Mouse (Mus musculus): ENCODE data around the gene Wwc2. TPM values are rescaled to one million over a fixed set of nuclear protein-coding genes. Genes with fewer than 3 reads are reported as not detected.
A peak's percentile ranks its signal among the peaks of the same experiment; 100 is the strongest.

Wwc2 gene
- polyA plus RNA-seq, 3 experiments from 2014 or later: 0.10 to 0.16 TPM; not detected in 1

DNA sequence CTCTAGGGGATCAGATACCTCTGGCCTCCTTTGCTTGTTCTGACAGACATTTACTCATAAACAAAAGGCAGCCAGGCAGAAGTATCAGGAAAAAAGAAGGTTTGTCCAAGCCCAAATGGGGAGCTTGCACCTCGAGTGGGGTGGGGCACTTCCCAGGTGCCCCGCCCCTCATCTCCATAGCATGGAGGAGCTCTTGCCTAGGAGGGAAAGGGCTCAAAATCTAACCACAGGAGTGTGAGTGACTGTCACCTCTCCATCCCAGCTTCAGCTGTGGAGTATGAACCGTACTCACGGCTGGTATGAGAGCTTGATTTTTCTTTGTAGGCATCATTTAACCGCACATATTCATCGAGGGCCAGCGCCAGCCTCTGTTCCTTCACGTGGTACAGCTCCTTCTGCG is 90.4 kb downstream of the Wwc2 start:
- no peak for ATAC-seq

DNA sequence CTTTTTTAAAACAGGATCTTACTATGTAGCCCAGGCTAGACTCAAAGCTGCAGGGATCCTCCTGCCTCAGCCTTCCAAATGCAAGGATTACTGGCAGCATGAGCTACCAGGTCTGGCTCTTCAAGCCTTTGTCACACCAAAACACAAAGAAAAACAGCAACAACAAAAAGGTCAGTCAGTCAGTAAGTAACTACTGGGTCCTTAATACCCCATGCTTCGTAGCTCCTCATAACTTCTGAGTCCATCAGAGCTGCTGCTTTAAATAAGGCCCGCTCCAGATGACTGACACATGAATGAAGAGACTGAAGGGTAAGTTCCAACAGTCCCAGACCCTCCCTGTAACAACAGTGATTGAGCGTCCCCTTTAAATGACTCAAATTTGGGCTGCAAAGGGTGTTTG is 90.8 kb downstream of the Wwc2 start:
- no peak for ATAC-seq

DNA sequence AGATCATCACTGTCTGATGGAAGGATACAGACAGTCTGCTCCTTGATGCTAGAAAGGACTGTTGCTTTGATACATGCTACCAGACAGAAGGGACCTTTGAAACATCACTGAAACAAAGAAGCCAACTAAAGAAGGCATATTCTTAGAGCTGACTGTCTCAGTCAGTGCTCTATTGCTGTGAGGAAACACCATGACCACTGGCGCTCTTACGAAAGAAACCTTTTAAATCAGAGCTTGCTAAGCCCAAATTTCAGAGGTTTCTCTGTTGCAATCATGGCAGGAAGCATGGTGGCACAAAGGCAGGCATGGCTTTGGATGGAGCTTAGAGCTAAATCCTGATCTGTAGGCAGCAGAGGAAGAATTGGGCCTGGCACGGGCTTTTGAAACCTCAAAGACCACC is 98.3 kb downstream of the Wwc2 start:
- no peak for ATAC-seq

DNA sequence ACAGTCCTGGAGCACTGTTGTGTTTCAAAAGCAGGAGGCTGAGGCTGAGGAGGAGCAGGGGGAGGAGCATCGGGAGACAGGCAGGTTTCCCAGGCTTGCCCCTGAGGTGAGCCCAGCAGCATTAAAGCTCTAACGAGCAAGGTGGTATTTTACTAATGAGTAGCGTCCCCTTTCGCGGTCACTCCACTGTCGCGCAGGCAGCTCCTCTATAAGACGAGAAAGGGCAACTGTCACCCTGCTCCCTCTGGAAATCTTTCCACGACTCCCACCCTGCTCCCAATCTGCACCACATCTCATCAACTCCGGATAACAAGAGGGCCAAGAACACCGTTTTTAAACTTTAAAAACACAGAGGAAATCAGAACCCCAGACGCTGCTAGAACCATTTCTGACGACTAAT is 99.1 kb downstream of the Wwc2 start:
- no peak for ATAC-seq

DNA sequence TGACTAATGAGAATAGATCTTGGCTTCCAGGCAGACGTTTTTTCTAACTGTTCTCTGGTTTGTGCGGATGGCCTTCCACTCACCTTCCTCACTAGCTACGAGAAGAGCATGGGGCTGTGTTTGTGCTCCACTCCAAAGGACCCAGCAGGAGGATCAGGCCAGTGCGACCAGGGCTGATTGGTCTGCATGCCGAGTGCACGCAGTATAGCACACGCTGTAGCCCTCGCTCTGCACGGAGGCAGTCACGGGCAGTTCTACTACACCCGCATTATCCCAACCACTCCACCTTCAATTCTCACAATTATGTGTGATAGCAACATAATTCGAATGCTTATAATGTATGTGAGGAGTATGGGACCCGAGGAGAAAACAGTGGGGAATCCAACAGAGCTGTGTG is 99.9 kb downstream of the Wwc2 start:
- no peak for ATAC-seq

DNA sequence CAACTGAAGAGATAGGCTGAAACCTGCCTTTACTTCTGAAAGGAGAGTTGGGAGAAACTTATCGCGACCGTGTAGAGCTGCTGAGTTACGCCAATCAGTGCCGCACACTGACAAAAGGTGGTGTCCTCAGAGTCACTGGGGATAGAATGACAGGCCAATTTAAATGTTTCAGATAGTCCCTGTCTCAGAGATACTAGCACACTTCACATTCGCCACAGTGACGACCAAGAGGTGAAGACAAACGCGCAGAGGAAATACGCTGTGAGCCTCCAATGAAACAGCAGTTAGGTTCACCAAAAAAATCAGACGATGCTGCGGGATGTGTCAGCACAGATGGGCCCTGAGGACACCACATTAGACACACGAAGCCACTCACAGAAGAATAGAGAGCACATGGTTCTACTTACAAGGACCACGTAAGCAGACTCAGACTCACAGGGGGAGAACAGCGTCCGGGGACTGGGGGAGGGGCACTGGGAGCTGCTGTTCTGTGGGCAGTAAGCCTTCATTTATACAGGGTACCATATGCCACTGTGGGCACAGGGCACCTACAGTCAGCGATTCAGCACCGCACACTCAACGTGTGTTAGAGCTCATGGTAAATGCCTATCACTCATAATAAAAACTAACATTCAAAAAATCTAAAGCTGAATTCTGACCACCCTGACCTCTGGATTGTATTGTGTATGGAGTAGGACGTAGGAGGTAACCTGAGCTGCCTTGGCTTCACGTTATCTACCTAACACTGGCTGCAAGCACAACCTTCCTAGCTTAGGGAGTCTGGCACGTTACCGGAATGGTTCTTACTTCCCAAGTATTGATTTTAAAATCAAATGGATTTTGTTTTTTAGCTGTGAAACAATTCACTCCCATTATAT is 100.5 kb downstream of the Wwc2 start:
- no peak for ATAC-seq

DNA sequence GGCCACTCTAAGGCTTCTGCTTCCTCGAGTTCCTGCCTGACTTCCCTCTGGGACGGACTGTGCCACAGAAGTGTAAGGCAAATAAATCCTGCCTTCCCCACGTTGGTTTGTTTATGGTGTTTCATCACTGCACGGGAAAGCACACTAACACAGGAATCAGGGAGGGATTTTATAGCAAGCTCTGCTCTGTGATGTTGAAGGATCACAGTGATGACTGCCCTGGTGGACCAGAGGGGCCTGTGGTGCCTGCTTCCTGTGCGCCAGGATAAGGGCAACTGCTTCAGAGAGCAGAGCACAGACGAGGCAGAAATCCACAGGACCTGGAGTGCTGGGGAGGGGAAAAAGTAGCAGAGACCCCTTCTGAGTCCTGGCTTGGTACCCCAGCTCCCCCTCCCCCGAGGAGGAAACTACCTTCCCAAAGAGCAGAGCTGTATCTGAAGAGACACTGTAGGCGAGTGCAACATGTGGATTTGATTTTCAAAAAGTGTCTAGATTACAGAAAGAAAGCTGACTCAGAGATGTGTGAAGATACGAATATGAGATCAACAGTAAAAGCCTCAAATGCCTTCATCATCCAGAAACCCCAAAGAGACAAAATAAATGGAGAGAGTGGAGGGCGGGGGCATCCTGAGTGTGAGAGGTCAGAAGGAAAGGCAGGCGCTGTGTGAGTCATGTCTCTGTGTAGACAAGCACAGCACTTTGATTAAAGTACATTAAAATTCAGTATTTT is 101.7 kb downstream of the Wwc2 start:
- ATAC-seq: no peak

DNA sequence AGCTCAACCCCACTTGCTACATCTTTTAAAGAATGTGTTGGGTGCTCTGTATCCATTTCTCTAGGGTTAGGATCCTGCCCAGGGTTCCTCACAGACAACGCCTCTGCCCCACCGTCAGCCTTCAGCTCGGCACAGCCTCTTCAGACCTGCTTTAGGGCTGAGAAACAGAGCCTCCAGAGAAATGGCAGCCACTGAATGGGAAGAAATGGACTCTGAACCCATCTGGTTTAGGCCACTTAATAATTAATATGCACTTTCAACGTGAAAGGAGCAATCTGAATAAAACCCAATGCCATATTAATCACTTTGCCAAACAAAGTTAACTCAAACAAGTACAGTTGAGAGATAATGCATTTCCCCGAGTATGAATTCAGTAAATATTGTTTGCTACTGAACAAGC is 106.4 kb downstream of the Wwc2 start:
- no peak for ATAC-seq

DNA sequence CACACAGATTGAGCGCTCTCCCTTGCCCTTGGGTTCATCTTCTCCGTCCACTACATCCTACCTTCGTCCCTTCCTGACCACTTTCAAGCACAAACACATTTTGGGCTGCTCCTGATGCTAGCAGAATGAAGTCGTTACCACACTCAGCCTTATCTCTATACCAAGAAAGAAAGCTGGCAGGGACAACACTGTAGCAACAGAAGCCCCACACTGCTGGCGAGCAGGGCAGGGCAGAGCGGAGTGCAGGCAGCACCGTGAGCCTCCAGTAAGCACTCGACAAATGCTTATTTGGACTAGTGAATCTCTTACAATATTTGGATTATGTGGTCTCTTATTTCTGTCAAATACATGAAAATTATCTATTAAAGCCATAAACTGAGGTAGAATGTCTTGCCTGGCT is 107.0 kb downstream of the Wwc2 start:
- ATAC-seq: no peak

DNA sequence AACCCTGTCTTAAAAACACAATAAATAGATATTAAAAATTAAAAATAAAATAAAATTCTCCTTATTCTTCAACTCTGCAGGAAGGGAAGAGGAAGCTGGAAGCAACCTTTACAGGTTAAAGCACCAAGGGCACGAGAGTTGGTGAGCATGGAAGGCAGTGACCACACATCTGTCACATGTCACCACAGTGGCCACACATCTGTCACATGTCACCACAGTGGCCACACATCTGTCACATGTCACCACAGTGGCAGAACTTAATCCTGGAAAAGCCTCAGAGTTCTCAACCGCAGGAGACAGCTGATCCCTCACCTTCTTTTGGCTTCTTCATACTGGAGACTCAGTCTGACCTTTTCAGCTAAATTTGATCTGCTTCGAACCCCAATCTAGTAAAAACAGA is 112.2 kb downstream of the Wwc2 start:
- no peak for ATAC-seq

DNA sequence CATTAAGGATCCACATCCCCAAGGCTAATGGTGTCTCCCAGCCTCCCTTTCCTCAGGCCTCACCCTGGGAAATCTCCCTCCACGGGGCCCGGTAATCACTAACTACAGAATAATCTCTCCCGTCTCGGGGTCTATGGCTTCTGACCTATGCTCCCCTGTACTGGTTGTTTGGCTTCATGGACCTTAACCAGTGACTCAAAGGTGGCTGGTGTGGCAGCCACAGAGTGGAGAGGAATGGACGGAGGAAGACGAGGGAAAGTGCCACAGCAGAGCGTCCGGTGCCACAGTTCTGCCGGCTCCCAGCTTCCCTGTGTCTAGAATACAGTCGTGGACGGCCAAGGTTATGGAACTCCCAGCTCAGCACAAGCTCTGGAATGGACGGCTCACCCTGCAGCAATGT is 114.9 kb downstream of the Wwc2 start:
- ATAC-seq: no peak

DNA sequence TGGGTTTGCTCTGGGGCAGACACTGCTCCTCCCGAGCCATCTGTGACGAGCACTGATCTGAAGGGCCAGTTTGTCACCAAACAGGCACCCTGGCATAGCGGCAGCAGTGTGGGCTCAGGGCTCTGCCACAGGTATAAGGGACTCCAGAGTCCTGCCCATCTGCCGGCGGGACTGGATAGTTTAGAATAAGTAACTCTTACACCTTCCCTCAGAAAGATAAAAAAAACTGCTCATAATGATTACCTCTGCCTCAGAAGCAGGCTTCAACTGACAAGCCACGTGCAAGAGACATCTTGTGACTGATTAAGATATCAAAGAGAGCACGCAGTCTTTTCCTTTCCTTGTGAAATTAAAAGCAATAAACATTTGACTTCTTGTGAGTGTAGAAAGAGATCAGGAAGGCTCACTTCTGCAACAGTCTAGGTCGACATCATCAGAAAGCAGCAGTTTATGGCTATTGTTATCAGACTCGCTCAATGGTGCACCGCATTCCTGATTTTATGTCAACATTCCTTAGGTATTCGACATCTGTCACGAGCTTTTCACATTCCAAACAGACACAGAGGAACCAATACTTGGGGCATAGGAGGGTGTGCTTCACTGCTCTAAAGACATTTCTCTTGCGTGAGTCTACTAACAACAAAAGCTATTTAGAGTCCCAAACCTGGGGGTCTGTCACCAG is 116.1 kb downstream of the Wwc2 start:
- ATAC-seq: no peak

DNA sequence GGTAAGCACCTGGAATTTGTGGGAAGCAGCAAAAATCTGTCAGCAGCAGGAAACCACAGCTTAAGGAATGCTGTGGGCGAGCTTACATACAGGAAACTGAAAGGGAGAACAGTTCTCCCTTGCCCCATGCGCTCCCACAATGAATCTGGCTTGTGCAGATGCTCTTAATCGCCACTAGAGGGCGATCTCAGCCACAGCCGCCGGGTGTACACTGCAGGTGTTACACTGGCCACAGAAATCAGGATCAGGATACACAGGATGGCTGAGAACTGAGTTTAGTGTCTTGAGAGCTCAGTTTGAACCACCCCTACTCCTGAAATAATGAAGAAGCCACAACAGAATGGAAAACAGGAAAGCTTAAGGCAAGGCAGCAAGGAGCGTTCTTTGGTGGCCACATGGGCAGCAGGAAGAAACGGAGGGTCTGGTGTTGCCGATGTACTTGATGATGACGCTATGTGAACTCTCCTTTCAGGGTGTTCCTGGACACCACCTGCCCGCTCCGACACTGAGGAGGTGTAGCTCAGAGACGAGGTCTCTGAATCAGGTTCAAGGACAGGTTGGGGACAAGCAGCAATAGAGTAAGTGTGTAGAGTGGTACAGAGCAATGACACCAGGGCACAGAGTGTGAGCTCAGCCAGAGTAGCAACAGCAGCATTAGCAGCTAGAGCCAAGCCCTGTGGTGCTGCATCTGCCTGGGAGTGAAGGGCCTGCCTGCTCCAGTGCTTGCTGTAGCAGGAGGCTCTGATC is 118.2 kb downstream of the Wwc2 start:
- no peak for ATAC-seq

DNA sequence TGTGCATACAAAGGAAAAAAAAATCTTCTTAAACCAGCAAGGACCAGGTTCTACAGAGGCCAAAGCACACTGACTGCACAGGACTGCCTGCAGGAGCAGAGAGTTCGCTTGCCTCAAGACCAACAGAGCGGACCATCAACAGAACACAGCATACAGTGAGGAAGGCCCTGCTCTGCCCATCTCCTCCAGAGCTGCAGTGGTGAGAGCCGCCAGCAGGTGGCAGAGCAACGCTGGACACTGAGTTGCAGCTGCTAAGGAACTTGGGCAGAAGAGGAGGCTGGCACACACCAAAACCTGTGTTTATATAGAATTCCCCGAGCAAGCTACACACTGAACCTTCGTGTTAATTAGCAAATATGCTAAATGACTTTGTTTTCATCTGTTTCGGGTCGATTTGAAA is 123.7 kb downstream of the Wwc2 start:
- peak; percentile 73 for ATAC-seq

DNA sequence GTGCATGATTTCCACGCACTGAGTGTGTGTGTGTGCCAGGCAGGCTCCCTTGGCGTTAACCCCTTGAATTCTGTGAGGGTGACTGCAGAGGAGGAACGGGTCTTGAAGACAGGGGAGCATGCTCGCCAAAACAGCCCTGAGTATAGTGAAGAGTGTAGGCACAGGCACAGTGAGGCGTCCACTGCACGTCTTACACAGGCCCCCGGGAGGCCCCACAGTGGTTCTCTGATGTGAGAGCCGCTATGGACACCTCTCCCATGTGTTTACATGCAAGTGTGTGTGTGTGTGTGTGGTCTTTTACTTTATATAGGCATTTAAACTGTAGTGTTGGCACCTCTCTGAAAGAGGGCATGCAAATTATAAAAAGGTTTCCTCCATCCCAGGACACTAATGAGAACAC is 124.2 kb downstream of the Wwc2 start:
- no peak for ATAC-seq

DNA sequence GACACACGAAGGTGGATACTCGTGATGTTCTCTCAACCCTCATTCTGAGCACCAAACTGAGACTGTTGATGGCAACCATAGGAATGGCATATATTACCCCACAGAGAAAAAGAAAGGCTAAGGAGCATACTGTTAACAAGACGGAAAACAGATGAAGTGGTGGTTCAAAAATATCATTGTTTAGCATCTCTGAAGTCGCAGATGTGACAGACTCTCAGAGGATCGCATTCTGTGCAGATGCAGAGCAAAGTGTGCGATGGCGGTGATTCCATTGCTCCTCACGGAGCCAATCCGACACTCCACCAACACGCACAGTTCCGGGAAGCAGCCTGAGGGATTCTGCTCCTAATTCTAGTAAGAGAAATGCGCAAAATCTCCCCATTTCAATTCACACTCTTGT is 131.5 kb downstream of the Wwc2 start:
- no peak for ATAC-seq

DNA sequence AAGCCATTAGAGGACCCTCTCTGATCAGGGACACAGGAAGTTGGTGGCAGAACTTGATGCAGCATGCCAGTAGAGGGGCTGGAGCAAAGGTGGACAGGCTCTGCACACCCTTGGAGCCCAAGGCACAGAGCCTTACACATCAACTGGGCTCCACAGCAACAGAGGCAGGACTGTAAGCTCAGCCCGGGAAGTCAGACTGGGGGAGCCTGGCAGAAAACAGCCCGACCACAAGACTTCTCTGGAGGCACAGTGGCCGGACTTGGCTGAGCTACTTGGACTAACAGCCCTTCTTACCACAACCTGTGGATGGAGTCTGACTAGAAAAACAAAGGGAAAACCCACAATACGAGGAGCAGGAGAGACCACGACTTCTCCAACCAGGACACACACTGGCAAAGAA is 137.4 kb downstream of the Wwc2 start:
- ATAC-seq: no peak

DNA sequence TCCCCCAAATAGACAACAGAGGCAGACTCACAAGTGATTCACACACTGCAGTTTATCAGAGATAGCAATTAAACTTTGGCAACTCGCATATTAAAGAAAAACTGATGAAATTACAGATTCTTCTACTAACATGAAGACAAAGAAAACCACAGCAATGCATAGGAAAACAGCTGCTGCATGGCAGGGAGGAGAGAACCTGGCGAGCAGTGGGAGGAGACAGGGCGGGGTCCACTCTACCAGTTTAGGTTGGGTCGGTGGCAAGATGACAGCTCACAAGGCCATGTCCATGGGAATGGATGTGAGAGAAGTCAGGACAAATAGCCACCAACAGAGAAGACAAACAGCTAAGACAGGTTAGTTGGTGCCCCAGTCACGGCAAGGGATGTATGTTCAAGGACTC is 138.0 kb downstream of the Wwc2 start:
- ATAC-seq: no peak

DNA sequence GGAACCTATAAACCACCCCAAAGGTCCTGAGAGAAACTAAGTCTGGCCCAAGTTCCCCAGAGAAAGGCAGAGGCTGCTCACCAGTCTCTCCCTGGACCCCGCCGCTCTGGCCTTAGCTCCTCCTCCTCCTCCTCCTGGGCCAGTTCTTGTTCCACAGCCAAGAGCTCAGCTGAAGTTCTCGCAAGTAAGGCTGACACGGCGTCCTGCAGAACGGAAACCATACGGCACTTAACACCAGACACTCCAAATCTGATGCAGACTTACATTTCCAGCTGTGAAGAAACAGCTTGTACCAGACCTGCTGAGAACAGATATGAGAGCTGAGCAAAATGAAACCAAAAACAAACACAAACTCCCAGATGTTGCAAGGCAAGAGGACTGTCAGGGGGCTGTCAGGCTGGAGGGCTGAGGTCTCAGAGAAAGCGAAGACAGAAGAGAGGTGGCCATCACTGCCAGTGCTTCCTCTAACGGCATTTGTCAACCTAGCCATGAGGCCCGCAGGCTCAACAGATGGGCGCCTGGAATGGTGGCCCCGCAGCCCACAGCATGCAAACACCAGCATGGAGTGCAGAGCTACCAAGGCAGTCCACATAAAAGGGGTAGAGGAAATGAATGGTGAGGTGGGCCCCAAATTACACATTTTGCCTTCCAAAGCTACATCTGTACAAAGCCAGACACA is 138.8 kb downstream of the Wwc2 start:
- no peak for ATAC-seq

DNA sequence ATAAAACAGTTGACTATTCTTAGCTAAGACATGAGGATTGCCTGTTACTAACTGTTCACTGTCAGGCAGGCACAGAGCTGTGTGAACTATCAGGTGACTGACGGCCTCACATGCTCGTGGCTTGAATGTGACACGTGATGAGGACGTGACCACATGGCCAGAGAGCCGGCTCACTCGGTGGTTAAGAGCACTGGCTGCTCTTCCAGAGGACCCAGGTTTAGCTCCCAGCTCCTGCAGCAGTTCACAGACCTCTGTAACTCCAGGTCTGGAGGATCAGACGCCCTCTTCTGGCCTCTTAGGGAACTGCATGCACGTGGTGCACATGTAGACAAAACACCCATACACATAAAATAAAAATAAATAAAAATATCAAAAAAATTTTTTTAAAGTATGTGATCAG is 140.9 kb downstream of the Wwc2 start:
- ATAC-seq: no peak

DNA sequence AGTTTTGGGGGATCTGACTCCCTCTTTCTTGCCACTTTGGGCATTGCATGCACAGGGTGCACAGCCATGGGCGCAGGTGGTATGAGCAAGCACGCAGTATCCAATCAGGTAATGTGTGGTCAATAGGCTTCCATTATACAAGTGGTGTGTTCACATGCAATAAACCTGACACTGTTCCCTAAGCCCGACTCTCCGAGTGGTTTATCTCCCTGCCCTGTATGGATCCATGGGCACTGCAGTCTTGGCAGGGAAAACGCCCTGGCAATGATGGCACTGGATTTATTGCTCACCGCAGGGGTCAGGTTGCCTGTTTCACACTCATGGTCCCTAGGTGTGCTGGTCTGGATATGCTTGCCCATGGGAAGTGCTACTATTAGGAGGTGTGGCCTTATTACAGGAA is 142.8 kb downstream of the Wwc2 start:
- ATAC-seq: no peak

DNA sequence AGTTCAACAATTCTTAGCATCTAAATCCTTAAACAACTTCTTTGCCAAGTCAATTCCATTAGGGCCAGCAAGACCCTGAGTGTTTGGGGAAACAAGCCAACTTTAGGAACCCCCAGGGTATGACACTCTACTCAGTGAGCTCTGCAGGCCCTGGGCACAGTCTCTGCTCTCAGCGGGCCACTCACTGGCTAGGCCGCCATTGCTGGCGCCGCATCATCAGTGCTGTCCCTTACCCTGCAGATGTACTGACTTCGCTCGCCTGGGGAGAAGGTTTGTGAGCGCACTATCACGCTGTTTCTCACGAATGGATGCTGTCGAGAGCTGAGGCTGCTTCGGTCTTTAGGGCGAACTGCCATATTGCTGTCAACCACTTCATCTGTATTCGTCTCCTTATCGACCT is 143.6 kb downstream of the Wwc2 start:
- ATAC-seq: no peak

Measured in inflammation-experienced regulatory T-cells, adult 6 months (primary cell).